Mouse (Mus musculus): ENCODE data around the gene Olfr786.

GRCm38 (mm10) chr10:129473723-129474122 is 46.6 kb downstream of the Olfr786 start:
- no peak for TF ChIP-seq POLR2A (IDR thresholded peaks at IDR 0.05; ENCODE audit: borderline replicate concordance, insufficient read depth, low read length)
- TF ChIP-seq CTCF (IDR thresholded peaks at IDR 0.05; ENCODE audit: borderline replicate concordance, insufficient read depth, low read depth, low read length), result no peak
